Comparison of ENCODE assay signal across 8 mouse cellular contexts in the genomic region with DNA sequence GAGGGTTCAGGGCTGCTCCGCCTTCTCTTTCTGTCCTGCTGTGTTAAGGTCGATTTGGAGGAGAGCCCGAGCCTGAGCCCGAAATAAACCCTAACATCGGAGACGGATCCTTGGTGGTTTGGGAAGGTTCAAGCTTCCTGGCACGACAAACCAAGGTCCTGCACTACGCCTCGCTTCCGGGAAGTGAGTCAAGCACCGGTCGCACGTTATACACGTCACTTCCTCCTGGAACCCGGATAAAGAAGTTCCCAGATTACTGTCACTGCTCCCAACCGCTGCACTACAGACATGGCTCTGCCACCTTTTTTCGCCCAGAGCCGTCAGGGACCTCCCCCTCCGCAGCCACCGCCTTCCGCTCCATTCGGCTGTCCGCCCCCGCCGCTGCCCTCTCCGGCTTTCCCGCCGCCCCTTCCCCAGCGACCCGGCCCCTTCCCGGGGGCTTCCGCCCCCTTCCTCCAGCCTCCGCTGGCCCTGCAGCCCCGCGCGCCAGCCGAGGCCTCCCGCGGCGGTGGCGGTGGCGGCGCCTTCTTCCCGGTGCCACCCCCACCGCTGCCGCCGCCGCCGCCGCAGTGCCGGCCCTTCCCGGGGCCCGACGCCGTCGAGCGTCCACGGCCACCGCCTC. TPM values are rescaled to one million over a fixed set of nuclear protein-coding genes. Genes with fewer than 3 reads are reported as not detected.
DNase-seq lines count a peak whose midpoint lies in the region; ATAC-seq lines count a peak whose summit lies in the region.

Gene Pdcd7 (plus strand): TSS at position 251 of the 622 bp plus-strand sequence.

- H3K9me3 ChIP-seq in lung, embryonic 16.5 days (ENCODE audit: control insufficient read depth, low read length): peaks cover 6% of the 10 kb centered on the region; the same call in 1 of the 2 replicates

- H3K9ac ChIP-seq in lung, embryonic 16.5 days (ENCODE audit: low read length): peak within 1 kb of the TSS; percentile 96

- H3K4me2 ChIP-seq in lung, embryonic 16.5 days (ENCODE audit: low read depth, low read length): peak within 1 kb of the TSS; percentile 91

- DNase-seq in MEL-GATA-1-ER (ENCODE audit: extremely low read depth, low read depth): peak; percentile 95
- peak; percentile 94 for DNase-seq in cerebellum, adult 8-10 months
- DNase-seq in forelimb bud, embryonic 11.5 days (ENCODE audit: low read depth, low spot score): peak; percentile 98
- DNase-seq in layer of hippocampus, adult 9-10 months (ENCODE audit: low spot score): peak; percentile 93
- peak; percentile 91 for DNase-seq in ovary, postnatal 10 days (ENCODE audit: low spot score)
- DNase-seq in thymus, postnatal 10 days (ENCODE audit: low spot score in 2 of 2): peak; percentile 86 to 88

- H3K4me3 ChIP-seq in lung, embryonic 16.5 days (ENCODE audit: low read length): peak within 1 kb of the TSS; percentile 84

- ATAC-seq in hematopoietic stem cell, adult 5-6 weeks (replicated peaks in 1 of 2; ENCODE audit: insufficient read depth in 1 of 2, low FRiP score in 2 of 2, low TSS enrichment in 1 of 2, low read depth in 1 of 2, poor library complexity in 2 of 2, severe bottlenecking in 2 of 2): peak; percentile 84 to 93
- peak; percentile 97 for ATAC-seq in lung, embryonic 16.5 days (ENCODE audit: low read depth)

- 1% methylated on average over 48 of the region's 59 CpGs for WGBS in lung, embryonic 16.5 days

- H3K27me3 ChIP-seq in lung, embryonic 16.5 days (ENCODE audit: control insufficient read depth, insufficient read depth, low read depth, low read length): no peaks in the 10 kb centered on the region

- no peaks in the 10 kb centered on the region for H3K36me3 ChIP-seq in lung, embryonic 16.5 days (ENCODE audit: control insufficient read depth, insufficient read depth, low read length)

- peaks cover 8% of the 10 kb centered on the region for H3K4me1 ChIP-seq in lung, embryonic 16.5 days (replicated peaks; ENCODE audit: control insufficient read depth, insufficient read depth, low read length)

- H3K27ac ChIP-seq in lung, embryonic 16.5 days (ENCODE audit: low read length): peak within 1 kb of the TSS; percentile 98

RNA-seq across cellular contexts. Expression of gene Pdcd7, which starts in this region (rescaled TPM):
- 29.6 and 30.4 TPM in 2 replicates for total RNA-seq in hematopoietic stem cell, adult 5-6 weeks (2017)
- 3.9 and 4.9 TPM in 2 replicates for polyA plus RNA-seq in lung, embryonic 16.5 days (2015; fragmentation: Nextera tagmentation; extraction: Ambion mirVana)

Comparison
In these comparisons a context has a peak if more than half of its experiments do, and no peak if none do; other contexts are left out.
1. Peak in every context shown above with its lines: DNase-seq, ATAC-seq, H3K4me3 ChIP-seq and H3K27ac ChIP-seq.